Mouse (Mus musculus) kidney, adult 2 months (tissue): ENCODE data around the gene Aox3.

Source experiments
- CTCF ChIP-seq: fragments of 200-500 bp; conservative IDR thresholded peaks from 2 replicates; pipeline ENCODE4 v1.5.1; 2011; ENCODE audit warnings: low read depth, mild to moderate bottlenecking, control low read depth, low read length, moderate library complexity, mixed read lengths; ENCODE audit not compliant: insufficient read depth, insufficient read length
- POLR2A ChIP-seq: fragments of 200-500 bp; IDR thresholded peaks from one replicate; pipeline ENCODE4 v1.6.1; 2011; ENCODE audit warnings: low read depth, low read length, control low read depth

GRCm38 (mm10) chr1:58147776-58148175 is 34.8 kb downstream of the Aox3 start:
- TF ChIP-seq CTCF: no peak
- TF ChIP-seq POLR2A: no peak
